Mouse (Mus musculus) ES-E14 (cell line): ENCODE data around the gene Taar3.

Experiments
- CHD2 ChIP-seq: IDR thresholded peaks from 2 replicates; pipeline ENCODE4 v1.6.1; 2014; ENCODE audit warnings: mild to moderate bottlenecking, low read depth, low read length, inconsistent platforms
- HCFC1 ChIP-seq: IDR thresholded peaks from 2 replicates; pipeline ENCODE4 v1.6.1; 2012; ENCODE audit warnings: low read length, inconsistent platforms, borderline replicate concordance; ENCODE audit not compliant: insufficient read depth
- MAFK ChIP-seq: IDR thresholded peaks from 2 replicates; pipeline ENCODE4 v1.6.1; 2014; ENCODE audit warnings: mild to moderate bottlenecking, low read depth, low read length, inconsistent platforms; ENCODE audit not compliant: insufficient read depth
- ZC3H11A ChIP-seq: IDR thresholded peaks from 2 replicates; pipeline ENCODE4 v1.6.1; 2012; ENCODE audit warnings: low read depth, mild to moderate bottlenecking, inconsistent platforms, low read length, borderline replicate concordance
- ZNF384 ChIP-seq: IDR thresholded peaks from 2 replicates; pipeline ENCODE4 v1.6.1; 2012; ENCODE audit warnings: low read depth, low read length, inconsistent platforms

DNA sequence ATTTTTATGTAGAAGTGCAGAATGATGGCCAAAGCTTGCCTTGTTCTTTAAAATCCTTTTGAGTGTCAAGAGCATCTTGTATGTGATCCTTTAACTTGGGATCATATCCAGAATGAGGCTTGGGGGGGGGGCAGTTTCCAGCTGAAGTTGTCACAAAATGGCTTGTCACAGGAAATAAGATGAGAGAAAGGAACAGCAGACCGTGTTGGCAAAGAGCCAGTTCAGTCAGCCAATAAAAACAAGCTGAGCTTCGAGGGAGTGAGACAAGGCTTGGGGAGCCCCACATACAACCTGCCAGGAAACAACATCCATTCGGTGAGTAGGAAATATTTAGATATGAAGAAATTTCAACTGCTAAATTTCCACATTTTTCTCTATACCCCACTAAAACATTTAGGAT lies 14.1 kb downstream of the Taar3 start:
- TF ChIP-seq CHD2 (no peak), ZC3H11A (no peak), HCFC1 (no peak), MAFK (no peak), ZNF384 (no peak)
